Mouse (Mus musculus) ES-E14 (cell line): ENCODE data around the gene Sult1d1.

Experiments used
- CHD2 ChIP-seq: IDR thresholded peaks from 2 replicates; pipeline ENCODE4 v1.6.1; 2014; ENCODE audit warnings: mild to moderate bottlenecking, low read depth, low read length, inconsistent platforms
- HCFC1 ChIP-seq: IDR thresholded peaks from 2 replicates; pipeline ENCODE4 v1.6.1; 2012; ENCODE audit warnings: low read length, inconsistent platforms, borderline replicate concordance; ENCODE audit not compliant: insufficient read depth
- MAFK ChIP-seq: IDR thresholded peaks from 2 replicates; pipeline ENCODE4 v1.6.1; 2014; ENCODE audit warnings: mild to moderate bottlenecking, low read depth, low read length, inconsistent platforms; ENCODE audit not compliant: insufficient read depth

GRCm38 (mm10) chr5:87601018-87601417 lies 32.2 kb upstream of the Sult1d1 start:
- TF ChIP-seq CHD2 = no peak
- TF ChIP-seq HCFC1 = no peak
- no peak for TF ChIP-seq MAFK
